Mouse (Mus musculus): Measurements from ENCODE around the gene Mars. TPM values are rescaled to one million over a fixed set of nuclear protein-coding genes. Genes with fewer than 3 reads are reported as not detected.

The Mars gene
- polyA plus RNA-seq, 1 experiment = 101 TPM

- Histone ChIP-seq H3K36me3 (replicated peaks; ENCODE audit: low read length) (peaks cover 100% of the 10 kb centered on the region), H3K4me3 (replicated peaks) (no peak overlapping the region), H3K9me3 (no peaks in the 10 kb centered on the region), H3K4me1 (peaks cover 20% of the 10 kb centered on the region), H3K27me3 (replicated peaks) (no peaks in the 10 kb centered on the region)
- TF ChIP-seq FLI1 (IDR thresholded peaks at IDR 0.05; ENCODE audit: low read length) (no peak), GATA1 (IDR thresholded peaks at IDR 0.05; ENCODE audit: borderline replicate concordance, low read length) (no peak)
Measured at GRCm38 (mm10) chr10:127279730-127280129, 31.9 kb downstream of the Mars start.

- H3K4me1 ChIP-seq = peaks cover 50% of the 10 kb centered on the region
- H3K27me3 ChIP-seq (replicated peaks) = no peaks in the 10 kb centered on the region
- no peaks in the 10 kb centered on the region for H3K9me3 ChIP-seq
- peaks cover 100% of the 10 kb centered on the region for H3K36me3 ChIP-seq (replicated peaks; ENCODE audit: low read length)
- H3K4me3 ChIP-seq (replicated peaks) = no peak overlapping the region
- TF ChIP-seq GATA1 (IDR thresholded peaks at IDR 0.05; ENCODE audit: borderline replicate concordance, low read length) (no peak), FLI1 (IDR thresholded peaks at IDR 0.05; ENCODE audit: low read length) (no peak)
Measured at GRCm38 (mm10) chr10:127274261-127275022, 37.1 kb downstream of the Mars start.

GRCm38 (mm10) chr10:127272371-127272770 is 39.2 kb downstream of the Mars start:
- Histone ChIP-seq H3K4me3 (replicated peaks) (no peak overlapping the region), H3K27me3 (replicated peaks) (no peaks in the 10 kb centered on the region), H3K4me1 (peaks cover 64% of the 10 kb centered on the region), H3K9me3 (no peaks in the 10 kb centered on the region), H3K36me3 (replicated peaks; ENCODE audit: low read length) (peaks cover 98% of the 10 kb centered on the region)
- TF ChIP-seq GATA1 (IDR thresholded peaks at IDR 0.05; ENCODE audit: borderline replicate concordance, low read length) (no peak), FLI1 (IDR thresholded peaks at IDR 0.05; ENCODE audit: low read length) (no peak)

- Histone ChIP-seq H3K36me3 (replicated peaks; ENCODE audit: low read length) (peaks cover 74% of the 10 kb centered on the region), H3K4me3 (replicated peaks) (no peak overlapping the region), H3K27me3 (replicated peaks) (no peaks in the 10 kb centered on the region), H3K9me3 (no peaks in the 10 kb centered on the region), H3K4me1 (peaks cover 70% of the 10 kb centered on the region)
- no peak for TF ChIP-seq FLI1 (IDR thresholded peaks at IDR 0.05; ENCODE audit: low read length)
- no peak for TF ChIP-seq GATA1 (IDR thresholded peaks at IDR 0.05; ENCODE audit: borderline replicate concordance, low read length)
Measured at GRCm38 (mm10) chr10:127269884-127270283, 41.7 kb downstream of the Mars start.

GRCm38 (mm10) chr10:127269036-127269435 is 42.5 kb downstream of the Mars start:
- TF ChIP-seq FLI1 (IDR thresholded peaks at IDR 0.05; ENCODE audit: low read length) (no peak), GATA1 (IDR thresholded peaks at IDR 0.05; ENCODE audit: borderline replicate concordance, low read length) (no peak)
- peaks cover 65% of the 10 kb centered on the region for H3K36me3 ChIP-seq (replicated peaks; ENCODE audit: low read length)

GRCm38 (mm10) chr10:127268401-127268800 is 43.2 kb downstream of the Mars start:
- Histone ChIP-seq H3K9me3 (no peaks in the 10 kb centered on the region), H3K4me1 (peaks cover 65% of the 10 kb centered on the region), H3K27me3 (replicated peaks) (peaks cover 9% of the 10 kb centered on the region), H3K36me3 (replicated peaks; ENCODE audit: low read length) (peaks cover 59% of the 10 kb centered on the region), H3K4me3 (replicated peaks) (peak overlapping the region; percentile 79)
- TF ChIP-seq GATA1 (IDR thresholded peaks at IDR 0.05; ENCODE audit: borderline replicate concordance, low read length) (no peak), FLI1 (IDR thresholded peaks at IDR 0.05; ENCODE audit: low read length) (no peak)

More at GRCm38 (mm10) chr10:127269036-127269435, 42.5 kb downstream of the Mars start:
- peaks cover 4% of the 10 kb centered on the region for H3K27me3 ChIP-seq (replicated peaks)
- peak overlapping the region; percentile 79 for H3K4me3 ChIP-seq (replicated peaks)
- no peaks in the 10 kb centered on the region for H3K9me3 ChIP-seq
- H3K4me1 ChIP-seq = peaks cover 67% of the 10 kb centered on the region

GRCm38 (mm10) chr10:127267318-127267717 is 44.3 kb downstream of the Mars start:
- H3K27me3 ChIP-seq (replicated peaks) = peaks cover 20% of the 10 kb centered on the region
- peak overlapping the region; percentile 99 for H3K4me3 ChIP-seq (replicated peaks)
- no peaks in the 10 kb centered on the region for H3K9me3 ChIP-seq
- H3K36me3 ChIP-seq (replicated peaks; ENCODE audit: low read length) = peaks cover 48% of the 10 kb centered on the region
- TF ChIP-seq FLI1 (IDR thresholded peaks at IDR 0.05; ENCODE audit: low read length) (no peak), GATA1 (IDR thresholded peaks at IDR 0.05; ENCODE audit: borderline replicate concordance, low read length) (no peak)
- peaks cover 66% of the 10 kb centered on the region for H3K4me1 ChIP-seq

- Histone ChIP-seq H3K9me3 (no peaks in the 10 kb centered on the region), H3K4me3 (replicated peaks) (peak within 1 kb of the TSS; percentile 99), H3K36me3 (replicated peaks; ENCODE audit: low read length) (peaks cover 39% of the 10 kb centered on the region), H3K27me3 (replicated peaks) (peaks cover 29% of the 10 kb centered on the region), H3K4me1 (peaks cover 60% of the 10 kb centered on the region)
- TF ChIP-seq GATA1 (IDR thresholded peaks at IDR 0.05; ENCODE audit: borderline replicate concordance, low read length) (no peak), FLI1 (IDR thresholded peaks at IDR 0.05; ENCODE audit: low read length) (no peak)
Measured at GRCm38 (mm10) chr10:127266112-127267091, 45.2 kb downstream of the Mars start, which contains the start of gene Dctn2. TSS of gene Dctn2 (plus strand) at chr10:127266368.

- TF ChIP-seq FLI1 (IDR thresholded peaks at IDR 0.05; ENCODE audit: low read length) (no peak), GATA1 (IDR thresholded peaks at IDR 0.05; ENCODE audit: borderline replicate concordance, low read length) (no peak)
- H3K4me3 ChIP-seq (replicated peaks) = peak overlapping the region; percentile 99
- peaks cover 53% of the 10 kb centered on the region for H3K4me1 ChIP-seq
- H3K27me3 ChIP-seq (replicated peaks) = peaks cover 36% of the 10 kb centered on the region
- H3K36me3 ChIP-seq (replicated peaks; ENCODE audit: low read length) = peaks cover 32% of the 10 kb centered on the region
- no peaks in the 10 kb centered on the region for H3K9me3 ChIP-seq
Measured at GRCm38 (mm10) chr10:127265727-127266111, 45.9 kb downstream of the Mars start.

All from megakaryocyte, embryonic 14.5 days (primary cell).